Mouse (Mus musculus) kidney, adult 2 months (tissue): ENCODE measurements around the gene Kirrel3. TPM values are rescaled to one million over a fixed set of nuclear protein-coding genes. Genes with fewer than 3 reads are reported as not detected.

Experiments used
- DNase-seq: peaks from one replicate; pipeline ENCODE4 v3.0.0; 2021
- H3K27ac ChIP-seq: fragments of 200-500 bp; 2 replicates; pipeline ENCODE4 v1.5.1; 2012; ENCODE audit warnings: low read depth, low read length, control low read depth, inconsistent platforms; ENCODE audit not compliant: insufficient read depth
- H3K27me3 ChIP-seq: fragments of 200-500 bp; replicated peaks from 2 replicates; pipeline ENCODE4 v1.6.1; 2012; ENCODE audit warnings: mild to moderate bottlenecking, moderate library complexity, low read length, inconsistent platforms; ENCODE audit not compliant: control insufficient read depth, insufficient read depth
- H3K36me3 ChIP-seq: fragments of 200-500 bp; 2 replicates; pipeline ENCODE4 v1.6.1; 2012; ENCODE audit warnings: mild to moderate bottlenecking, moderate library complexity, low read length, inconsistent platforms; ENCODE audit not compliant: control insufficient read depth, insufficient read depth
- H3K4me1 ChIP-seq: fragments of 200-500 bp; 2 replicates; pipeline ENCODE4 v1.6.1; 2011; ENCODE audit warnings: low read length; ENCODE audit not compliant: control insufficient read depth, insufficient read depth
- H3K4me3 ChIP-seq: fragments of 200-500 bp; 2 replicates; pipeline ENCODE4 v1.5.1; 2011; ENCODE audit warnings: mild to moderate bottlenecking, low read depth, low read length, control low read depth; ENCODE audit not compliant: insufficient read depth
- CTCF ChIP-seq: fragments of 200-500 bp; conservative IDR thresholded peaks from 2 replicates; pipeline ENCODE4 v1.5.1; 2011; ENCODE audit warnings: low read depth, mild to moderate bottlenecking, control low read depth, low read length, moderate library complexity, mixed read lengths; ENCODE audit not compliant: insufficient read depth, insufficient read length
- POLR2A ChIP-seq: fragments of 200-500 bp; IDR thresholded peaks from one replicate; pipeline ENCODE4 v1.6.1; 2011; ENCODE audit warnings: low read depth, low read length, control low read depth
- WGBS: fragments of 180-500 bp; shearing (Covaris S2); methylation state at CpG from one replicate; pipeline ENCODE4 v1.1.7; 2018; 5-methylcytosine and 5-hydroxymethylcytosine counted together
- polyA plus RNA-seq: library from polyadenylated mRNA; depleted of rRNA; stranded (reverse); fragments of >200 nt; gene quantifications from 2 replicates; pipeline ENCODE4 v1.2.3, GENCODE M21; 2012

Gene Kirrel3
- polyA plus RNA-seq, 1 experiment, result 0.47 TPM

DNA sequence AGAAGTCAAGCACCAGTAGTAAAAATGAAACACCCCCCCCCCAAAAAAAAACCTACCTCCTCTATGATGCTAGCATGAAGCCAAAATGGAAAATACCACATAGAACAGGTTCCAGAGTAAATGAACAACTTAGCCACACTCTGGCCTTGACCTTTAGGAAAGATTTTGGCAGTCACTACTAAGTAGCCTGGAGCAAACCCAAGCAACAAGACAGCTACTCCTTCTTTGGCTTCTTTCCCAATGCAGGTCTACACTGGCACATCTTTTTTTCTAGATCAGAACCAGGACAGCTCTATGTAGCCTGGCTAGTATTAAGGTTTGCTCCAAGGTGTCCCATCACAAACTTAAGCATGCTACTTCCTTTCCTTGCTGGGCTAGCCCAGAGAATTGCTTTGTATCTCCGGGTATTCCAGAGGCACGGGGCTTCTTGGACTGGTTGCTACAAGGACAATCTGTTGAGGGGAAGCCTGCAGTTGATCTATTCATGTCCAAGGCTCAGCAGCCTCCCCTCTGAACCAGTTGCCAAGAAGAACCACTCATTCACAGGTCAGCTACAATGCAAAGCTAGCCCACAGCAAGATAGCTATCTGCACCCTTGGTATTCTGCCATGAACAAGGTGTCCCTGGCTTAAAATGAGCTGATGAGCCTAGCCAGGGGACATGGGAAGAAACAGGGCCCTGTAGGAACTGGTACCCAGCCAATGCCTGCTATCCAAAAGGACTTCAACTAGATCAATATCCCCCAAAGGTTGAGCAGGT is 573.1 kb downstream of the Kirrel3 start:
- peak overlapping the region; percentile 73 for H3K27ac ChIP-seq
- DNase-seq, result peak; percentile 94

DNA sequence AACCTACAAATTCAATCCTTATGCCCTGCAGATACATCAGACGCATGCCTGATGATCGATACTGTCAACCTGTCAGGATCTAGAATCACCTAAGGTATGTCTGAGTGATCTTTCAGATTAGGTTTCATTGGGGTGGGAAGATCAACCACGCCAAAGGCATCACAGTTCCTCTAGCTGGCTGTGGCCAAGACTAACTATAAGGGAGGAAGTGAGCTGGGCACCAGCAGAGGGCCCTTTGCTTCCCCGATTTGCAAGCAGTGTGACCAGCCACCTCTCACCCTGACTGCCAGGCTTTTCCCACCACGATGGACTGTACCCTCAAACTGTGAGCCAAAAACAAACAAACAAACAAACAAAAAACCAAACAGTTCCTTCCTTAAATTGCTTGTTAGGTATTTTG is 574.2 kb downstream of the Kirrel3 start:
- H3K36me3 ChIP-seq, result no peaks in the 10 kb centered on the region
- no peak overlapping the region for H3K4me3 ChIP-seq
- no peak for TF ChIP-seq POLR2A
- TF ChIP-seq CTCF, result no peak; the same call in 1 of the 2 replicates
- H3K27me3 ChIP-seq, result no peaks in the 10 kb centered on the region
- WGBS, result 88% methylated on average over 5 of the region's 5 CpGs
- peaks cover 9% of the 10 kb centered on the region; the same call in 1 of the 2 replicates for H3K4me1 ChIP-seq
- no peak for DNase-seq
- no peak overlapping the region for H3K27ac ChIP-seq

More for the DNA sequence above, 573.1 kb downstream of the Kirrel3 start:
- H3K36me3 ChIP-seq, result no peaks in the 10 kb centered on the region
- H3K4me1 ChIP-seq, result peaks cover 9% of the 10 kb centered on the region; the same call in 1 of the 2 replicates
- TF ChIP-seq POLR2A, result no peak
- no peak for TF ChIP-seq CTCF
- 61% methylated on average over 2 of the region's 2 CpGs for WGBS
- no peak overlapping the region for H3K4me3 ChIP-seq
- H3K27me3 ChIP-seq, result no peaks in the 10 kb centered on the region

DNA sequence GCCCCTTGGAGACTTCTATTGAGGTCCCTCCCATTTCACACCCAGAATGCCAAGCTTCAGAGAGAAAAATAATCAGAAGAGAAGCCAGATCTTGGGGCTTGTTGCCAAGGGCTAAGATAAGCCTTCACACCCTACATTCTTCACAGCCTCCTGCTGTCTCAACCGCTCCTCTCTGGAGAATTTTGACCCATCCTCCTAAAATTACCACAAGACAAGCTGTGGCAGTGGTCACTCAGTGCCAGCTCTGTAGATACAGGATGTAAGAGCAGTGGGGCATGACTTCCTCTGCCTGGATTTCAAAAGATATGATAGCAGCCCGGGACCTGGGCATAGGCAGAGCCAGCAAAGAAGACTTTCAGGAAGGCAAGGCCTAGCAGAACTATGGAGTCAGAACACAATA is 575.8 kb downstream of the Kirrel3 start:
- no peak overlapping the region for H3K4me3 ChIP-seq
- H3K36me3 ChIP-seq, result no peaks in the 10 kb centered on the region
- H3K27ac ChIP-seq, result peak overlapping the region; percentile 2; the same call in 1 of the 2 replicates
- TF ChIP-seq CTCF (no peak), POLR2A (no peak)
- peaks cover 9% of the 10 kb centered on the region; the same call in 1 of the 2 replicates for H3K4me1 ChIP-seq
- H3K27me3 ChIP-seq, result no peaks in the 10 kb centered on the region
- 65% methylated on average over 2 of the region's 2 CpGs for WGBS
- no peak for DNase-seq
